Mouse (Mus musculus) small intestine, adult 10 weeks (tissue): ENCODE results near the gene Gzmn. TPM values are rescaled to one million over a fixed set of nuclear protein-coding genes. Genes with fewer than 3 reads are reported as not detected.

ENCODE experiments used
- polyA plus RNA-seq: library from polyadenylated mRNA; stranded (reverse); fragments of 350-450 nt; fragmentation: Illumina TruSeq; extraction: RNeasy Lipid Tissue Mini Kit (QIAGEN cat#74804); gene quantifications from one replicate; pipeline ENCODE4 v1.2.3, GENCODE M21; 2014; ENCODE audit warnings: low replicate concordance

Gene Gzmn
- not detected for polyA plus RNA-seq

GRCm38 (mm10) chr14:56174499-56174898 lies at the start of gene Gzmn:
Gene Gzmn, minus strand, starts transcription at chr14:56174599.

GRCm38 (mm10) chr14:56211317-56211716 lies 36.9 kb upstream of the Gzmn start, which contains the start of gene Gzmf:
Gene Gzmf, minus strand, starts transcription at chr14:56211417.

GRCm38 (mm10) chr14:56159479-56159878 lies 14.9 kb downstream of the Gzmn start, which contains the start of gene Gzmg:
Gene Gzmg, minus strand, starts transcription at chr14:56159579.

GRCm38 (mm10) chr14:56132508-56132907 lies 41.9 kb downstream of the Gzmn start, which contains the start of gene Gzmd:
Gene Gzmd, minus strand, starts transcription at chr14:56132608.

GRCm38 (mm10) chr14:56120525-56120924 lies 53.9 kb downstream of the Gzmn start, which contains the start of gene Gzme:
Gene Gzme, minus strand, starts transcription at chr14:56120625.

Other genes starting within 250 kb of the Gzmn start
- not detected for gene Cma1, start 229.9 kb downstream of the Gzmn start, polyA plus RNA-seq
- not detected for gene Cma2, start 223.6 kb downstream of the Gzmn start, polyA plus RNA-seq
- 4.8 TPM for gene Mcpt1, start 156.6 kb downstream of the Gzmn start, polyA plus RNA-seq
- not detected for gene Mcpt9, start 144.1 kb downstream of the Gzmn start, polyA plus RNA-seq
- 2.0 TPM for gene Mcpt2, start 132.6 kb downstream of the Gzmn start, polyA plus RNA-seq
- 0.41 TPM for gene Mcpt4, start 112.3 kb downstream of the Gzmn start, polyA plus RNA-seq
- gene Mcpt8, start 89.3 kb downstream of the Gzmn start, polyA plus RNA-seq: not detected
- not detected for gene Ctsg, start 72.0 kb downstream of the Gzmn start, polyA plus RNA-seq
- not detected for gene Gzme, start 54.0 kb downstream of the Gzmn start, polyA plus RNA-seq
- gene Gzmd, start 42.0 kb downstream of the Gzmn start, polyA plus RNA-seq: not detected
- gene Gzmg, start 15.0 kb downstream of the Gzmn start, polyA plus RNA-seq: not detected
- not detected for gene Gzmf, start 36.8 kb upstream of the Gzmn start, polyA plus RNA-seq
- gene Gzmc, start 60.1 kb upstream of the Gzmn start, polyA plus RNA-seq: not detected
- gene Gzmb, start 87.7 kb upstream of the Gzmn start, polyA plus RNA-seq: 70.7 TPM
- not detected for gene Atp12a, start 190.5 kb upstream of the Gzmn start, polyA plus RNA-seq
- gene Rnf17, start 228.0 kb upstream of the Gzmn start, polyA plus RNA-seq: 1.1 TPM